Mouse (Mus musculus) limb, embryonic 13.5 days (tissue): Measurements from ENCODE around the gene Pex26. TPM values are rescaled to one million over a fixed set of nuclear protein-coding genes. Genes with fewer than 3 reads are reported as not detected.

Experiments used
- ATAC-seq: fragments of 200-750 bp; cut with Nextera tagmentation; 2 replicates; pipeline ENCODE4 v1.8.0; 2017; ENCODE audit warnings: low read depth, moderate number of reproducible peaks, moderate TSS enrichment; ENCODE audit not compliant: low FRiP score
- H3K27ac ChIP-seq: fragments of 300-500 bp; sonication (generic); 2 replicates; pipeline ENCODE4 v1.5.1; 2015; ENCODE audit warnings: inconsistent platforms, mild to moderate bottlenecking, moderate library complexity
- H3K27me3 ChIP-seq: fragments of 300-500 bp; sonication (generic); 2 replicates; pipeline ENCODE4 v1.6.1; 2015; ENCODE audit warnings: mild to moderate bottlenecking, inconsistent platforms
- H3K36me3 ChIP-seq: fragments of 300-500 bp; sonication (generic); 2 replicates; pipeline ENCODE4 v1.6.1; 2015; ENCODE audit warnings: inconsistent platforms, mild to moderate bottlenecking, moderate library complexity
- H3K4me1 ChIP-seq: fragments of 300-500 bp; sonication (generic); 2 replicates; pipeline ENCODE4 v1.6.1; 2015; ENCODE audit warnings: inconsistent platforms
- H3K4me2 ChIP-seq: fragments of 300-500 bp; sonication (generic); replicated peaks from 2 replicates; pipeline ENCODE4 v1.6.1; 2015; ENCODE audit warnings: inconsistent platforms, mild to moderate bottlenecking, moderate library complexity
- H3K4me3 ChIP-seq: fragments of 300-500 bp; sonication (generic); 2 replicates; pipeline ENCODE4 v1.5.1; 2015; ENCODE audit warnings: moderate library complexity, mild to moderate bottlenecking, inconsistent platforms
- H3K9ac ChIP-seq: fragments of 300-500 bp; sonication (generic); 2 replicates; pipeline ENCODE4 v1.6.1; 2015; ENCODE audit warnings: mild to moderate bottlenecking, inconsistent platforms
- H3K9me3 ChIP-seq: fragments of 300-500 bp; sonication (generic); 2 replicates; pipeline ENCODE4 v1.6.1; 2016; ENCODE audit warnings: inconsistent platforms
- WGBS: fragments of 180-500 bp; shearing (Covaris S2); methylation state at CpG from one replicate; pipeline ENCODE4 v1.1.7; 2015; 5-methylcytosine and 5-hydroxymethylcytosine counted together
- polyA plus RNA-seq: library from polyadenylated mRNA; unstranded; fragments of >200 nt; fragmentation: Nextera tagmentation; extraction: Ambion mirVana; gene quantifications from 2 replicates; pipeline ENCODE4 v1.2.1, GENCODE M21; 2015

The Pex26 gene
- polyA plus RNA-seq, 1 experiment from 2014 or later: 10.6 TPM

GRCm38 (mm10) chr6:121171102-121171501 is 12.4 kb upstream of the Pex26 start:
- no peak overlapping the region for H3K4me2 ChIP-seq
- H3K9ac ChIP-seq: no peak overlapping the region
- H3K27ac ChIP-seq: no peak overlapping the region
- peaks cover 27% of the 10 kb centered on the region for H3K4me1 ChIP-seq
- no peaks in the 10 kb centered on the region for H3K9me3 ChIP-seq
- H3K36me3 ChIP-seq: no peaks in the 10 kb centered on the region
- ATAC-seq: no peak
- no peak overlapping the region for H3K4me3 ChIP-seq
- 87% methylated on average over 6 of the region's 6 CpGs for WGBS
- H3K27me3 ChIP-seq: no peaks in the 10 kb centered on the region

DNA sequence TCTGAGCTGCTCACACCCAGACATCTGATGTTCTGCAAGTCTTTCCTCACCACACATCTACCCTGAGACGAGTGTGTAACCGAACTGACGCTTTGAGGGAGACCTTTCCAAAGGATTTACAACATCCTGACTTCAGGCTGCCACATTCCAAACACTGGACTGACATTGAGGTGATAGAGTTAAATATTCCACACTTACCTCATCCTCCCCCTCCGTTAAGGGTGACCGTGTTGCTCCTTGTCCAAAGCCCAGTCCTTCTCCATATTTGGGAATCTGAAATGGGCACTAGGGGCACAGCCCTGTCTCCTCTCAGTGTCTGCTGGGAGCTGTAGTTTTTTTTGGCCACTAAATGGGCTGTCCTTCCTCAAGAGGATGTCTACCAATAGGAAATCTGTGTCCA is 10.0 kb upstream of the Pex26 start:
- Histone ChIP-seq H3K27me3 (no peaks in the 10 kb centered on the region), H3K9ac (no peak overlapping the region), H3K9me3 (no peaks in the 10 kb centered on the region), H3K4me3 (no peak overlapping the region), H3K4me2 (no peak overlapping the region), H3K36me3 (no peaks in the 10 kb centered on the region), H3K27ac (no peak overlapping the region; the same call in 1 of the 2 replicates), H3K4me1 (peaks cover 25% of the 10 kb centered on the region)
- 52% methylated on average over 5 of the region's 5 CpGs for WGBS
- ATAC-seq: peak; percentile 33; the same call in 1 of the 2 replicates

GRCm38 (mm10) chr6:121174761-121175160 is 8.7 kb upstream of the Pex26 start:
- Histone ChIP-seq H3K9me3 (no peaks in the 10 kb centered on the region), H3K4me1 (peaks cover 25% of the 10 kb centered on the region), H3K9ac (no peak overlapping the region), H3K4me3 (no peak overlapping the region), H3K36me3 (no peaks in the 10 kb centered on the region), H3K27me3 (no peaks in the 10 kb centered on the region), H3K27ac (no peak overlapping the region), H3K4me2 (no peak overlapping the region)
- WGBS: 86% methylated on average over 6 of the region's 6 CpGs
- no peak for ATAC-seq

- Histone ChIP-seq H3K4me3 (no peak overlapping the region), H3K27ac (peak overlapping the region; percentile 3; the same call in 1 of the 2 replicates), H3K4me2 (peak overlapping the region; percentile 27; the same call in 1 of the 2 replicates), H3K27me3 (no peaks in the 10 kb centered on the region), H3K9ac (no peak overlapping the region), H3K36me3 (no peaks in the 10 kb centered on the region), H3K9me3 (no peaks in the 10 kb centered on the region), H3K4me1 (peaks cover 25% of the 10 kb centered on the region)
- ATAC-seq: no peak
- WGBS: 39% methylated on average over 14 of the region's 14 CpGs
Observed at GRCm38 (mm10) chr6:121176011-121176730, 7.3 kb upstream of the Pex26 start.

DNA sequence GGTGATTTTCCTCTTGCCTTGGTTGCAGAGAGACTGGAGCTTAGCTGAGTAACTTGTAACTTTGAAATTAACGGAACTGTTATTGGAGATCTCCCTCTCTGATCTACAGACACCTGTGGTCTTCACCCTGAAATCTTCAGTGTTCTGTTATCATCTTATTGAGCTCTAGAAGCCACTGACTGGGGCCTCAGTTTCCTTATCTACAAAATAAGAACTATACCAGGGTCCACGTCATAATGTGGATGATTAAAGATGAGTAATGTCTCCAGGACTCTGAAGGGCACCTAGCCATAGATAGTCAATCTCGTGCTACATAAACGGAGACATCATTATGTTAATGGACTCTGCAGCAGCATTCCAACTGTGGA is 6.8 kb upstream of the Pex26 start:
- Histone ChIP-seq H3K36me3 (no peaks in the 10 kb centered on the region), H3K4me3 (no peak overlapping the region), H3K9ac (no peak overlapping the region), H3K27me3 (no peaks in the 10 kb centered on the region), H3K4me2 (no peak overlapping the region), H3K4me1 (peaks cover 25% of the 10 kb centered on the region), H3K9me3 (no peaks in the 10 kb centered on the region), H3K27ac (0 out of 2 replicates have a peak overlapping the region, but pooled peaks have one; percentile 3)
- ATAC-seq: no peak
- WGBS: 82% methylated on average over 4 of the region's 4 CpGs

DNA sequence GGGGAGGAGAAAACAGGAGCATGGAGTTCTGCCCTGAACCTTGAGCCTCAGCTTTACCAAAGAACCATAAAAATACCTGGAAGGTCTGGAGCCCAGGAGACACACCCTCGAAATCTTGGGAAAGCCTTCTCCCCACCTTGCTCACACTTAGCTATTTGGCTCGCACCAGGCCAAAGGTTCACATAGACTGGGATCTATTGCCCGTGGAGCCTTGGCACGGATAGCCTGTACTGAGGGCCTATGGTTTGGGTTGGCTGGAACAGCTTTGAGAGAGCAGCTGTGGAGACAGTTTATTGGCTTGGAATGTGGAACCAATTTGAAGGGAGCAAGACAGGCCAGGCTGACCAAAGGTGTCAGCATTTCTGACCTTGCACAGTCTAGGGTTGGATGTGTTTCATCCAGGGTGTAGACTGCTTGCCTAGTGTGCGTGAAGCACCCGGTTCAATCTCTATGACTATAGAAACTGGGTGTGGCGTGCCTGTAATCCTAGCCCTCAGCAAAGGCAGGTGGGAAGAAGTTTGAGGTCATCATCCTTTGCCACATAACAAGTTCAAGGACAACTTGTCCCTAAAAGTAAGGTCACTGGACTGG is 6.3 kb upstream of the Pex26 start:
- Histone ChIP-seq H3K27me3 (no peaks in the 10 kb centered on the region), H3K36me3 (no peaks in the 10 kb centered on the region), H3K4me2 (no peak overlapping the region), H3K4me3 (no peak overlapping the region), H3K9ac (no peak overlapping the region), H3K9me3 (no peaks in the 10 kb centered on the region), H3K27ac (no peak overlapping the region), H3K4me1 (peaks cover 25% of the 10 kb centered on the region)
- WGBS: 74% methylated on average over 7 of the region's 7 CpGs
- no peak for ATAC-seq

GRCm38 (mm10) chr6:121178700-121179358 is 4.6 kb upstream of the Pex26 start:
- Histone ChIP-seq H3K36me3 (no peaks in the 10 kb centered on the region), H3K4me2 (no peak overlapping the region), H3K9ac (no peak overlapping the region), H3K4me3 (no peak overlapping the region), H3K27me3 (no peaks in the 10 kb centered on the region), H3K4me1 (peaks cover 15% of the 10 kb centered on the region), H3K9me3 (no peaks in the 10 kb centered on the region), H3K27ac (no peak overlapping the region)
- WGBS: 63% methylated on average over 7 of the region's 7 CpGs
- no peak for ATAC-seq

GRCm38 (mm10) chr6:121179846-121180245 is 3.6 kb upstream of the Pex26 start:
- Histone ChIP-seq H3K9me3 (no peaks in the 10 kb centered on the region), H3K9ac (no peak overlapping the region), H3K4me1 (peaks cover 21% of the 10 kb centered on the region), H3K4me3 (no peak overlapping the region), H3K27ac (no peak overlapping the region), H3K4me2 (no peak overlapping the region), H3K36me3 (no peaks in the 10 kb centered on the region), H3K27me3 (no peaks in the 10 kb centered on the region)
- ATAC-seq: no peak
- WGBS: 72% methylated on average over 7 of the region's 7 CpGs

DNA sequence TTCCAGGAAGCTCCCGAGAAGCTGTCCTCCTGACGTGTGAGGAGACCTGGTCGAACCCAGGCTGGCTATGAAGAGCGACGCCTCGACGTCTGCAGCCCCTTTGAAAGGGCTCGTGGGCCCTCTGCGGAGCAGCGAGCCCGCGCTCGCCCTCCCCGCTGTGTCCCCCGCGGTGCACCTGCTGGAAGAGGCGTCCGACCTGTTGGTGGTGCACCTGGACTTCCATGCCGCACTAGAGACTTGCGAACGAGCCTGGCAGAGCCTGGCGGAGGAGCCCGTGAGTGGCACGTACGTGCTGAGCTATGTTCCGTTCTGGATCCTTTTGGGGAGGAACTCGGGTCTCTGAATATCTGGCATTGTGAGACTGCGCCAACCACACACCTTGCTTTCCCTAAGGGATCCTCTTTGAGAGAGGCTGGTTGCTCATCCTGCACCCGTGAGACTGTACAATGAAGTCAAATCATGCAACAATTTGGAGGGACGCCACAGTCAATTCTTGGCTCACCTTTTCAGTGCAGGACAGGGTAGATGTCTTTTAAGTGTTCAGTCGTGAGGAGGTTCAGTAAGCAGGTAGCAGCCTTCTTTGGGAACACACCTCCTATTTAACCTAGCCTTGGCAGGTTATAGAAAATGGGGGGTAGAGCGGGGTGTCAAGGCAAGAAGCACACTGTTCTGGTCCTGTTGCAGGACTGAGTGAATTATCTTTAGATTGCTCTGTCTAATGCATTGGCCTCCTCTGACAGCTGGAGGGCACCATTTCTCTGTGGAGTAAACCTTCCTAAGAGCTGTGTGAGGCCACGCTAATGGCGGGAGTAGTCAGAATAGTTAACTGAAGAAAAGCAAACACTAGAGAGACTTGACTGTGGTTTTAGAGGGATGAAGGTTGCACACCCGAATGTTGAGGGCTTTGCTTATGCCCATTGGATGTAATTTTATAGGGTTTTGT is 1.0 kb downstream of the Pex26 start:
- ATAC-seq: peak; percentile 70
- Histone ChIP-seq H3K27me3 (no peaks in the 10 kb centered on the region), H3K36me3 (peaks cover 28% of the 10 kb centered on the region), H3K27ac (0 out of 2 replicates have a peak overlapping the region, but pooled peaks have one; percentile 88), H3K4me3 (peak overlapping the region; percentile 80), H3K4me1 (peaks cover 17% of the 10 kb centered on the region), H3K9ac (peak overlapping the region; percentile 78), H3K4me2 (peak overlapping the region; percentile 97), H3K9me3 (no peaks in the 10 kb centered on the region)
- WGBS: 3% methylated on average over 35 of the region's 35 CpGs

- H3K4me2 ChIP-seq: peak overlapping the region; percentile 97
- no peaks in the 10 kb centered on the region for H3K27me3 ChIP-seq
- H3K4me3 ChIP-seq: peak overlapping the region; percentile 80
- 87% methylated on average over 8 of the region's 8 CpGs for WGBS
- H3K27ac ChIP-seq: no peak overlapping the region
- peaks cover 35% of the 10 kb centered on the region for H3K36me3 ChIP-seq
- peak overlapping the region; percentile 78 for H3K9ac ChIP-seq
- H3K9me3 ChIP-seq: no peaks in the 10 kb centered on the region
- peaks cover 17% of the 10 kb centered on the region for H3K4me1 ChIP-seq
- ATAC-seq: no peak
Observed at GRCm38 (mm10) chr6:121185232-121185631, 1.8 kb downstream of the Pex26 start.

GRCm38 (mm10) chr6:121191261-121192009 is 8.0 kb downstream of the Pex26 start:
- WGBS: 79% methylated on average over 11 of the region's 11 CpGs
- Histone ChIP-seq H3K9ac (no peak overlapping the region), H3K4me3 (no peak overlapping the region), H3K36me3 (peaks cover 77% of the 10 kb centered on the region), H3K27me3 (no peaks in the 10 kb centered on the region), H3K27ac (no peak overlapping the region), H3K9me3 (no peaks in the 10 kb centered on the region), H3K4me2 (no peak overlapping the region), H3K4me1 (peaks cover 10% of the 10 kb centered on the region; the same call in 1 of the 2 replicates)
- ATAC-seq: no peak
